ENCODE assay signal across 9 mouse cellular contexts in the genomic region with DNA sequence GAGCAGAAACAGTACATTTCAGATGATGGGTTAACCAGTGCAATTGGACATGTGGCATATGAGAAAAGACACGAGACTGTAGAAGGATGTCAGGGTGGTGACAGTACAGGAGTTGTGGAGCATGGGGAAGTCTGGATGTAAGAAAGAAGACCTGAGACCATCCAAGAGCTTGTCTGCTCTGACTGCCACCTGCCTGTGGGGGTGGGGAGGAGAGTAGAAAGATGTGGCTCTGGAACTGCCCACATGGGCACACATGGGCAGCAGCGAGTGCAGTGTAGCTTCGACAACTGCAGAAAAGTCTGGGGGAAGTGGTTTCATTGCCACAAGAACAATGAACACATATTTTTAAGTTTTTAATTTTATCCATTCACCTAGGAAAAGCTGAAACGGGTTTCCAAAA. TPM values are rescaled to one million over a fixed set of nuclear protein-coding genes. Genes with fewer than 3 reads are reported as not detected.
DNase-seq lines count a peak whose midpoint lies in the region; ATAC-seq and TF ChIP-seq lines count a peak whose summit lies in the region.
"Had no signal": no experiment of that assay in that cellular context is flagged by ENCODE, and none has a peak within 500 bp of the region (broad histone marks: within the 10 kb centered on the region; RNA-seq: fewer than 3 reads in every experiment).

No protein-coding gene starts in this region.

- no peak overlapping the region for H3K27ac ChIP-seq in heart, adult 2 months
- H3K27ac ChIP-seq in CH12.LX (ENCODE audit: insufficient read depth, low read depth): peak overlapping the region; percentile 26; the same call in 1 of the 2 replicates
- H3K27ac ChIP-seq in forebrain, embryonic 11.5 days (ENCODE audit: low read depth, low read length): peak overlapping the region; percentile 86
- H3K27ac ChIP-seq in liver, embryonic 12.5 days: peak overlapping the region; percentile 93
- peak overlapping the region; percentile 97 for H3K27ac ChIP-seq in stomach, embryonic 15.5 days
- H3K27ac ChIP-seq: macrophage had no signal

- no peak for DNase-seq in heart, adult 2 months
- no peak for DNase-seq in heart, adult 9 months (ENCODE audit: low spot score in 2 of 2)
- DNase-seq in CH12.LX (ENCODE audit: extremely low read depth): no peak
- no peak for DNase-seq in forebrain, embryonic 11.5 days (ENCODE audit: low spot score)
- DNase-seq in urinary bladder, postnatal 14 days (ENCODE audit: low spot score): no peak
- DNase-seq in cerebellum, adult 18-20 months: no peak

- no peak for ATAC-seq in forebrain, embryonic 11.5 days (replicated peaks; ENCODE audit: low FRiP score)
- ATAC-seq in liver, embryonic 12.5 days: no peak
- no peak for ATAC-seq in stomach, embryonic 15.5 days (ENCODE audit: insufficient read depth, low FRiP score, low read depth)

- H3K79me2 ChIP-seq in heart, adult 2 months (replicated peaks; ENCODE audit: control insufficient read depth, insufficient read depth, low read length): no peaks in the 10 kb centered on the region
- H3K79me2 ChIP-seq in CH12.LX (replicated peaks; ENCODE audit: control insufficient read depth, extremely low read depth, insufficient read depth, poor library complexity, severe bottlenecking): peaks cover 30% of the 10 kb centered on the region

- H3K4me2 ChIP-seq in CH12.LX (ENCODE audit: insufficient read depth, low read depth, poor library complexity, severe bottlenecking): peak overlapping the region; percentile 43; the same call in 1 of the 2 replicates
- peak overlapping the region; percentile 89 for H3K4me2 ChIP-seq in forebrain, embryonic 11.5 days (ENCODE audit: low read depth, low read length, severe bottlenecking)
- peak overlapping the region; percentile 87 for H3K4me2 ChIP-seq in liver, embryonic 12.5 days
- peak overlapping the region; percentile 81; the same call in 1 of the 2 replicates for H3K4me2 ChIP-seq in stomach, embryonic 15.5 days

- H3K9ac ChIP-seq in heart, adult 2 months (ENCODE audit: low read depth, low read length): no peak overlapping the region
- peak overlapping the region; percentile 69; the same call in 1 of the 2 replicates for H3K9ac ChIP-seq in CH12.LX (ENCODE audit: insufficient read depth, low read depth)
- peak overlapping the region; percentile 89 for H3K9ac ChIP-seq in forebrain, embryonic 11.5 days (ENCODE audit: low read length)
- peak overlapping the region; percentile 97 for H3K9ac ChIP-seq in liver, embryonic 12.5 days
- H3K9ac ChIP-seq in stomach, embryonic 15.5 days: no peak overlapping the region

- no peak; the same call in 1 of the 2 replicates for TF ChIP-seq RAD21 in CH12.LX (IDR thresholded peaks at IDR 0.05; ENCODE audit: low read depth, low read length)

- dilution Hi-C loops in CH12.LX (cut with MboI; ENCODE audit: extremely low pct_ligation_motif_present, extremely low pct_unique_long_range_greater_than_20kb, low sequenced_read_pairs): no loop called here

- peak overlapping the region; percentile 85; the same call in 1 of the 2 replicates for H3K4me3 ChIP-seq in heart, adult 2 months
- H3K4me3 ChIP-seq in CH12.LX (replicated peaks in 1 of 3; ENCODE audit: low read depth in 2 of 3, low read length in 2 of 3, poor library complexity in 1 of 3): no peak overlapping the region
- H3K4me3 ChIP-seq in forebrain, embryonic 11.5 days (ENCODE audit: low read depth, low read length): peak overlapping the region; percentile 70
- H3K4me3 ChIP-seq in liver, embryonic 12.5 days: peak overlapping the region; percentile 92
- peak overlapping the region; percentile 64; the same call in 1 of the 2 replicates for H3K4me3 ChIP-seq in stomach, embryonic 15.5 days (replicated peaks)

- intact Hi-C loops in heart, adult 2 months (cut with DNase I): no loop called here

- H3K27me3 ChIP-seq in heart, adult 2 months (ENCODE audit: control insufficient read depth, insufficient read depth, low read length): no peaks in the 10 kb centered on the region
- peaks cover 3% of the 10 kb centered on the region for H3K27me3 ChIP-seq in CH12.LX (replicated peaks)
- no peaks in the 10 kb centered on the region for H3K27me3 ChIP-seq in forebrain, embryonic 11.5 days (ENCODE audit: control insufficient read depth, insufficient read depth, low read length)
- no peaks in the 10 kb centered on the region for H3K27me3 ChIP-seq in liver, embryonic 12.5 days (replicated peaks)
- no peaks in the 10 kb centered on the region for H3K27me3 ChIP-seq in stomach, embryonic 15.5 days (replicated peaks)

- peaks cover 7% of the 10 kb centered on the region; the same call in 1 of the 2 replicates for H3K4me1 ChIP-seq in heart, adult 2 months (ENCODE audit: control insufficient read depth, insufficient read depth, low read length)
- H3K4me1 ChIP-seq in CH12.LX (ENCODE audit: control insufficient read depth in 1 of 2, insufficient read depth in 2 of 2): peaks cover 29 to 74% of the 10 kb centered on the region in 2 experiments
- peaks cover 19% of the 10 kb centered on the region for H3K4me1 ChIP-seq in forebrain, embryonic 11.5 days (replicated peaks; ENCODE audit: control insufficient read depth, insufficient read depth, low read length)
- H3K4me1 ChIP-seq in liver, embryonic 12.5 days: peaks cover 90% of the 10 kb centered on the region
- peaks cover 46% of the 10 kb centered on the region for H3K4me1 ChIP-seq in stomach, embryonic 15.5 days

- TF ChIP-seq POLR2A in heart, adult 2 months (IDR thresholded peaks at IDR 0.05; ENCODE audit: insufficient read depth, low read depth, low read length): no peak
- no peak for TF ChIP-seq POLR2A in CH12.LX (IDR thresholded peaks at IDR 0.05; ENCODE audit: low read depth, low read length)

- no peak for TF ChIP-seq CTCF in heart, adult 2 months (IDR thresholded peaks at IDR 0.05)
- no peak for TF ChIP-seq CTCF in CH12.LX (conservative IDR thresholded peaks at IDR 0.05 in 1 of 2, IDR thresholded peaks at IDR 0.05 in 1 of 2; ENCODE audit: low read depth in 2 of 2, low read length in 2 of 2)

- in situ Hi-C loops in CH12.LX (cut with MboI; ENCODE audit: low pct_ligation_motif_present, low pct_unique_long_range_greater_than_20kb, low sequenced_read_pairs): loop anchor here (5.0 kb wide), 1 partner anchor 35 kb away; no protein-coding TSS in a partner anchor

- no peak for TF ChIP-seq EP300 in heart, adult 2 months (IDR thresholded peaks at IDR 0.05; ENCODE audit: insufficient read depth, low read depth, low read length)
- TF ChIP-seq EP300 in CH12.LX (IDR thresholded peaks at IDR 0.05; ENCODE audit: low read length): 0 out of 2 replicates have a peak, but pooled peaks have one; percentile 21

- WGBS in heart, adult 2 months: 45% methylated on average over 4 of the region's 4 CpGs
- 15% methylated on average over 4 of the region's 4 CpGs for WGBS in forebrain, embryonic 11.5 days
- WGBS in liver, embryonic 12.5 days (ENCODE audit: insufficient replicate concordance): 18% methylated on average over 4 of the region's 4 CpGs
- WGBS in stomach, embryonic 15.5 days: 17% methylated on average over 4 of the region's 4 CpGs

- no peaks in the 10 kb centered on the region for H3K36me3 ChIP-seq in heart, adult 2 months (ENCODE audit: control insufficient read depth, insufficient read depth, low read length)
- peaks cover 2 to 5% of the 10 kb centered on the region in 2 experiments for H3K36me3 ChIP-seq in CH12.LX (replicated peaks in 1 of 2; ENCODE audit: control insufficient read depth in 1 of 2, insufficient read depth in 1 of 2, low read length in 1 of 2)
- no peaks in the 10 kb centered on the region for H3K36me3 ChIP-seq in forebrain, embryonic 11.5 days (ENCODE audit: control insufficient read depth, insufficient read depth, low read length)
- peaks cover 27% of the 10 kb centered on the region for H3K36me3 ChIP-seq in liver, embryonic 12.5 days
- no peaks in the 10 kb centered on the region for H3K36me3 ChIP-seq in stomach, embryonic 15.5 days

- H3K9me3 ChIP-seq in CH12.LX (replicated peaks; ENCODE audit: low read length): no peaks in the 10 kb centered on the region
- no peaks in the 10 kb centered on the region for H3K9me3 ChIP-seq in forebrain, embryonic 11.5 days (ENCODE audit: control insufficient read depth, low read length)
- H3K9me3 ChIP-seq in liver, embryonic 12.5 days (replicated peaks): no peaks in the 10 kb centered on the region
- H3K9me3 ChIP-seq in stomach, embryonic 15.5 days: no peaks in the 10 kb centered on the region

RNA-seq across cellular contexts. Expression of a gene that starts 10.7 kb away (rescaled TPM):
- 10 to 100 TPM; 10.5 to 11.4 TPM for total RNA-seq in heart, adult 2 months (2021)
- 10.5 and 12.3 TPM in 2 replicates for polyA plus RNA-seq in heart, adult 2 months (2012; rRNA removed)
- total RNA-seq in CH12.LX (2012; rRNA removed) (8.6 and 9.4 TPM in 2 replicates), CH12.LX (2014; rRNA removed) (1.3 and 1.5 TPM in 2 replicates)
- polyA plus RNA-seq in CH12.LX (2012; ENCODE audit: insufficient read length, low read depth): 5.2 and 6.7 TPM in 2 replicates
- polyA plus RNA-seq in forebrain, embryonic 11.5 days (2014; fragmentation: Nextera tagmentation; extraction: Ambion mirVana): 15.7 and 17.3 TPM in 2 replicates
- polyA plus RNA-seq in liver, embryonic 12.5 days (2016; fragmentation: Nextera tagmentation; extraction: Ambion mirVana): 16.9 and 17.9 TPM in 2 replicates
- 22.1 and 23.8 TPM in 2 replicates for polyA plus RNA-seq in stomach, embryonic 15.5 days (2015; fragmentation: Nextera tagmentation; extraction: Ambion mirVana)

RNA-seq across cellular contexts. Expression of a gene that starts 35.2 kb away (rescaled TPM):
- 10 to 100 TPM; 14.1 to 16.1 TPM for total RNA-seq in heart, adult 2 months (2021)
- polyA plus RNA-seq in heart, adult 2 months (2012; rRNA removed): 35.1 and 38.4 TPM in 2 replicates
- total RNA-seq in CH12.LX (2012; rRNA removed) (69.6 and 73.1 TPM in 2 replicates), CH12.LX (2014; rRNA removed) (29.1 and 29.5 TPM in 2 replicates)
- polyA plus RNA-seq in CH12.LX (2012; ENCODE audit: insufficient read length, low read depth): 48.1 and 51.8 TPM in 2 replicates
- polyA plus RNA-seq in forebrain, embryonic 11.5 days (2014; fragmentation: Nextera tagmentation; extraction: Ambion mirVana): 51.4 and 58.1 TPM in 2 replicates
- 97.5 and 99.2 TPM in 2 replicates for polyA plus RNA-seq in liver, embryonic 12.5 days (2016; fragmentation: Nextera tagmentation; extraction: Ambion mirVana)
- polyA plus RNA-seq in stomach, embryonic 15.5 days (2015; fragmentation: Nextera tagmentation; extraction: Ambion mirVana): 157 and 158 TPM in 2 replicates

RNA-seq across cellular contexts. Expression of a gene that starts 35.3 kb away (rescaled TPM):
- total RNA-seq in heart, adult 2 months (2021): 1 to 10 TPM; 1.5 to 2.2 TPM
- 1.4 and 1.5 TPM in 2 replicates for polyA plus RNA-seq in heart, adult 2 months (2012; rRNA removed)
- total RNA-seq in CH12.LX (2012; rRNA removed) (3.6 and 4.2 TPM in 2 replicates), CH12.LX (2014; rRNA removed) (1.9 and 2.0 TPM in 2 replicates)
- 2.9 and 3.0 TPM in 2 replicates for polyA plus RNA-seq in CH12.LX (2012; ENCODE audit: insufficient read length, low read depth)
- polyA plus RNA-seq in forebrain, embryonic 11.5 days (2014; fragmentation: Nextera tagmentation; extraction: Ambion mirVana): 5.3 and 5.7 TPM in 2 replicates
- polyA plus RNA-seq in liver, embryonic 12.5 days (2016; fragmentation: Nextera tagmentation; extraction: Ambion mirVana): 3.9 and 4.4 TPM in 2 replicates
- polyA plus RNA-seq in stomach, embryonic 15.5 days (2015; fragmentation: Nextera tagmentation; extraction: Ambion mirVana): 5.2 and 5.3 TPM in 2 replicates

RNA-seq across cellular contexts. Expression of a gene that starts 48.8 kb away (rescaled TPM):
- total RNA-seq in heart, adult 2 months (2021): under 1 TPM; 0.23 to 0.39 TPM
- 0.20 and 0.23 TPM in 2 replicates for polyA plus RNA-seq in heart, adult 2 months (2012; rRNA removed)
- total RNA-seq in CH12.LX (2012; rRNA removed): 0.59 TPM in 2 replicates
- not detected in 2 replicates for total RNA-seq in CH12.LX (2014; rRNA removed)
- 0.55 TPM in 1 of 2 replicates, not detected in the other for polyA plus RNA-seq in CH12.LX (2012; ENCODE audit: insufficient read length, low read depth)
- 1.2 and 1.5 TPM in 2 replicates for polyA plus RNA-seq in forebrain, embryonic 11.5 days (2014; fragmentation: Nextera tagmentation; extraction: Ambion mirVana)
- 0.61 and 1.0 TPM in 2 replicates for polyA plus RNA-seq in liver, embryonic 12.5 days (2016; fragmentation: Nextera tagmentation; extraction: Ambion mirVana)
- polyA plus RNA-seq in stomach, embryonic 15.5 days (2015; fragmentation: Nextera tagmentation; extraction: Ambion mirVana): 1.1 and 1.6 TPM in 2 replicates

Comparison
In these comparisons a context has a peak if more than half of its experiments do, and no peak if none do; other contexts are left out.
1. H3K4me3 ChIP-seq: peak in heart, adult 2 months (single experiment), forebrain, embryonic 11.5 days (single experiment), liver, embryonic 12.5 days (single experiment) and stomach, embryonic 15.5 days (single experiment); none in CH12.LX (0 of 3).
2. H3K9ac ChIP-seq: peak in CH12.LX (single experiment), forebrain, embryonic 11.5 days (single experiment) and liver, embryonic 12.5 days (single experiment); none in heart, adult 2 months (single experiment) and stomach, embryonic 15.5 days (single experiment).
3. Peak in every context shown above with its lines, with median percentiles within 50 percentile points of each other: H3K4me2 ChIP-seq.